Mouse (Mus musculus) induced T-regulatory cell, adult 2 months (primary cell): Measurements from ENCODE around the gene Lenep.

Experiments used
- DNase-seq: peaks from one replicate; pipeline ENCODE4 v3.0.0-alpha.2; 2012; ENCODE audit warnings: low read depth

Lenep gene

GRCm38 (mm10) chr3:89391663-89392511 is 10.7 kb downstream of the Lenep start:
- DNase-seq, result peak; percentile 58

DNA sequence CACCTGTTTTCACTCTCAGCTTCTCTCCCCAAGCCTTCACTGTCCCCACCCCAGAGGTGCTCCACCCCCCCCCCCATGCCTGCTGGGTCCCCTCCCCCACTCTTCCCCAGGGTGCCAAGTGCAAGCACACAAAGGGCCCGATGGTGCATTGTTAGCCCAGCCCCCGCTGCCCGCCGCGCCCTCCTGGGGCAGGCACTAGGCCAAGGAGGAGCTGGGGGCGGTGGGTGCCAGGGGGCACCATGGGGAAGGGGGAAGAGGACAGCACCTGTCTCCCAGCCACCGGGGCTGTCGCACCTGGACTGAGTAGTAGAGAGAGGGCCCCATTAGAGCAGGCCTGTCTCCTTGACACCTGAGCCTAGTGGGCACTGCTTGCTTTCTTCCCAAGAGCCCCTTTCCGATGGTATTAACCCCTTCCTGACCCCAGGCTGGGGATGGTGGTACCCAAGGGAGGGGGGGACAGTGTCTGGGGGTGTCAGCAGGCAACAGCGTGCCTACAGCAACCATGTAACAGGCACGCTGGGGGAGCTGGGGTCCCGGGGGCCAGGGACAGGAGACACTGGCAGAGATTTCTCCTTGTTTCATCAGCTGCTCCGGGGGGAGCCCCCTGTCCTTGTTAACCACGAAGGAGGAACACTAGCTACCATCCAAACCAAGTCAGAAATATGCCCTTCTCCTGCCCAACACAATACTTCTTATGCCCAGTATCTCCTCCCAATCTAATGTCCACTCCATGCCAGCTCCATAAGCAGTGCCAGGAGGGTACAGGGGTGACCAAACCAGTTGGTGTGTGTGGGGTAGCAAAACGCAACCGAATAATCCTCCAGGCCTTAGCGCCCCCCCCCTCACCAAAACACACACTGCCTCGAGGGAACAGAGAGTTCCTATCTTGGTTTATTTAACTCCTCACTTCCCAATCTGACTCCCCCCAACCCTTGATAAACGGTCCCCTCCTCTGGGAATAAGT is 11.6 kb downstream of the Lenep start:
- peak; percentile 62 for DNase-seq

GRCm38 (mm10) chr3:89390111-89390515 is 12.5 kb downstream of the Lenep start:
- no peak for DNase-seq

- peak; percentile 89 for DNase-seq
Observed at GRCm38 (mm10) chr3:89388901-89389740, 13.5 kb downstream of the Lenep start.

DNA sequence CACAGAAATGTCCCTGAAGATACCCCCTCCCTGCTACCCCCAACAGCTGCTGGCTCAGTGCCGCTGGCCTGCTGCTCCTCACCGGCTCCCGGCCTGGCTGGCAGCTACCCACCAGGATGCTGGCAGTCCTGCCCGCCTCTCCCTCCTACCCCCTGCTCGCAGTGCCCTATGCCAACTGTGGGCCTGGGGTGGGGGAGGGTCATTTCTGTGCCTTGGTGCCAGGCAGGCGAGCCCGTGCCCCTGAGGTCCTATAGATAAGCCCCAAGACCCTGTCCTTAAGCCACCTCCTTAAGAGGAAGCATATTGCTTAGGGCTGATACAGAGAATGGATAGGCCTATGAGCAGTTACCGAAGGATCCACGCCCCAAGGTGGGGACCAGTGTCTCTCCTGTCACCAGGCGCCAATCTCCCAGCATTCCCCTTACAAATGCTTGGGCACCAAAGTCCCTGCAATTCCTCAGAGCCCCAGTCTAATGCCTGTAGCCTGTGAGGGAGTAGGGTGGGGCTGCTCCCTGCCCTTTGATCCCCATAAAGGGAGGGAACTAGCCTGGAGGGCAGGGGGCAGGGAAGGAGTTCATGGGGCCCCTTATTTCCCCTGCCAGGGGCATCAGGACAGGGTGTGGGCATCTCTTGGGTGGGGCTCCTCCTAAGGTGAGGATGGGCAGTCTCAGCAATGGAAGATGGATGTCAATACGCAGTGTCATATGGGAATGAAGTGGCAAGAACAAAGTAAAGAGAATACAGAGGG is 14.3 kb downstream of the Lenep start:
- DNase-seq, result peak; percentile 57

DNA sequence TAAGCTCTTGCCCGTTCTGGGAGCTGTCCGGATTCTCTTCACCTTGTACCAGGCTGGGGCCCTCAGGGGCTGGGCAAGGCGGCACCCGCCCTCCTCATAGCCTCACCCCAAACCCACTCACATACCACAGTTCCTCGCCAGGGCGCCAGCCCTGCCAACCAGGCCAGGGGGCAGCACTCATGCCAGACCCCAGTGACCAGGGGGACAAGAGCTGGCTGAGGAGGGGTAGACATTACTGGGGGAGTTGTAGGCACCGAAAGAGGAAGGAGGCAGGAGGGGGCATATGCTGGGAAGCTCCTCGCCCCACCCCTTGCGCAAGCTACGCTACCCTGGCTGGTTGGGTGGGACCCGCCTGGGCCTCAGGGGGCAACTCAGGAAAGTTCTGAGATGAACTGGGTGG is 15.0 kb downstream of the Lenep start:
- no peak for DNase-seq

DNA sequence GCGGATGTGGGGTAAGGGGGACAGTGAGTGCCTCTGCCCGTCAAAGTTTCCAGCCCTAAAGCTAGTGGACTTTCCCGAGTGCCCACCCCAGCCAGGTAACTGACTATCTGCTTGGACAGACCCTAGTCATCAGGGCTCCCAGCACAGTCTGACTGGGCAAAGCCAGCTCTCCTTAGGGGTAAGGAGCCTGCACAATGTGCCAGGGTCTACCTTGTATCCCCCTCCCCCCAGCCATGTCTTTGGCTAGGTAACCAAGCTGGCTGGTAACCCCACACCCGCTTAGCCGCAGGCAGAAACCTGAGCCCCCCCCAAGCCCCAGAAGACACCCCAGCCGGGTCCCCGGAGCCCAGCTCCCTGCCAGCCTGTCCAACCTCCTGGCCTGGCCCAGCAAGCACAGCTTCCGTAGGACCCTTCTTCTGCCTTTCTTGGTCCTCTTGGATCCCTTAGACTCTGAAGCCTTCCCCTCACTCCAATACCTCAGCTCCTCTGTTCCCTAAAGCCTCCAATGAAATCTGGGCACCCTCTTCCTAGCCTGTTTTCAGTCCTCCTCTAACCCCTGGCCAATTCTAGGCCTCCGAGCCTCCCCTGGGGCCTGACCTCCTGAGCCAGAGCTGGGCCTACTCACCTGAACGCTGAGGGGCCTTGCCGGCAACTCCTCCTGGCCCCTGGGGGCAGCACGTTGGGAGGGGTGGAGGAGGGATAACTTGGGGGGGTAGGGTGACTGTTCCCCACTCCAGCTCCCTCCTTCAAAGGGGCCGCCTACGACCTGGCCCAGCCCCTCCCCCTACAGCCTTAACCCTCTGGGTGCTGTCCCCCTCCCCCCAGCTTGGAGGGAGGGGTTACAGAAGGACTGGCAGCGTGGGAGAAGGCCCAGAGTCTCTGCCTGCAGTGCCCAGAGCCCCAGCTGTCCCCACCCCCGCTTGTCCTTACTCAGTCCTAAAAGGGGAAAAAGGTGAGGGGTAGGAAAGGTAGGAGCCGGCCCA is 15.9 kb downstream of the Lenep start:
- peak; percentile 84 for DNase-seq

DNA sequence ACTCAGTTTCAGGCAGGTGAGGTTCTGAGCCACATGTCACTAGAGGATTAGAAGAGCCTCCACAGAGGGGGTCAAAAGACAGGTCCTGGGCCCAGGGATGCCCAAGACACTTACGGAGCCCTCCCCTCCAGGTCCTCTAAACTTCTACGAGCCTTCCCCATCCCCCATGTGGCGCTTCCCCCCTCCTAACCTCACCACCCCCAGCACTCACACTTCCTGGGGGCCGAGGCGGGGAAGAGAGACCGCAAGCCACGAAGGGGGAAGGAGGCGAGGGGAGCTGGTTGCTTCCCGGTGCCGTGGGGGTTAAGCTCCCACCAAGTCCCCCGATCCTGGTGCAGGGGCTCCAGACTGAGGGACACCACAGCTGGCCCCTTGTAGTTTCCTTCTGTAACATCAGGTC is 17.1 kb downstream of the Lenep start:
- peak; percentile 69 for DNase-seq

DNA sequence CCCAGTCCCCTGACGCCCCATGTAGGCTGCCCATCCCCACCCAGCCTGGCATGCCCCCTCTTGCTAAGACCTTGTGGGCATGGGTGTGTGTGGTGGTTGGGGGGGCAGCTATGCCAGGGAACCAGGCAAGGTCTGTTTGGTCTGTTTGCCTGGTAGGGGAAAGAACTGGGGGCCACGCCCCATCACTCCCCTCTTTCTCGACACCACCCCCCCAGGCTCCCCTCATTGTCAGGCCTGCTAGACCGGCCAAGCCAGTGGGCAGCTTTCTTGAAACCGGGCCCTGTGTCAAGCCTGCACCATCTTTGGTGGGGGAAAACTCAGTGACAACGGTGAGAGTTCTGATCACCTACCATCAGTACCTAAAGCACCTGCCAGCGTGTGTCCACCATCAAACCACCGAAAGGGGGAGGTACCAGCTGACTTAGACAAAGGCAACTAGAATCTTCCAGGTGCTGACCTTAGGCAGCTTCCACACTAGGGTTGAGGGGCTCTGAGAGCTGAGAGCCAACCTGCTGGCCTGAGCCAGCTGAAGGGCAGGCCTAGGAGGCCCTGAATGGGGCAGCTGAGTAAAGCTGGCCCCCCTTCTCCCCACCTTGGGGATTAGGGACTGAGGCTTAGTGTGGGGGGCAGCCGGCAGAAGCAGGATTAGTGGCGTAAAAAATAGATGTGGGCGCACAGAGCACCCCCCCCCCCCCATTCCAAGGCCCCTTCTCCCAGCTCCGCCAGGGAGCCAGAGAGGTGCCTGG is 18.1 kb downstream of the Lenep start:
- DNase-seq, result peak; percentile 52

GRCm38 (mm10) chr3:89383651-89384255 is 18.8 kb downstream of the Lenep start:
- DNase-seq, result peak; percentile 56

GRCm38 (mm10) chr3:89382950-89383349 is 19.6 kb downstream of the Lenep start:
- peak; percentile 36 for DNase-seq

DNA sequence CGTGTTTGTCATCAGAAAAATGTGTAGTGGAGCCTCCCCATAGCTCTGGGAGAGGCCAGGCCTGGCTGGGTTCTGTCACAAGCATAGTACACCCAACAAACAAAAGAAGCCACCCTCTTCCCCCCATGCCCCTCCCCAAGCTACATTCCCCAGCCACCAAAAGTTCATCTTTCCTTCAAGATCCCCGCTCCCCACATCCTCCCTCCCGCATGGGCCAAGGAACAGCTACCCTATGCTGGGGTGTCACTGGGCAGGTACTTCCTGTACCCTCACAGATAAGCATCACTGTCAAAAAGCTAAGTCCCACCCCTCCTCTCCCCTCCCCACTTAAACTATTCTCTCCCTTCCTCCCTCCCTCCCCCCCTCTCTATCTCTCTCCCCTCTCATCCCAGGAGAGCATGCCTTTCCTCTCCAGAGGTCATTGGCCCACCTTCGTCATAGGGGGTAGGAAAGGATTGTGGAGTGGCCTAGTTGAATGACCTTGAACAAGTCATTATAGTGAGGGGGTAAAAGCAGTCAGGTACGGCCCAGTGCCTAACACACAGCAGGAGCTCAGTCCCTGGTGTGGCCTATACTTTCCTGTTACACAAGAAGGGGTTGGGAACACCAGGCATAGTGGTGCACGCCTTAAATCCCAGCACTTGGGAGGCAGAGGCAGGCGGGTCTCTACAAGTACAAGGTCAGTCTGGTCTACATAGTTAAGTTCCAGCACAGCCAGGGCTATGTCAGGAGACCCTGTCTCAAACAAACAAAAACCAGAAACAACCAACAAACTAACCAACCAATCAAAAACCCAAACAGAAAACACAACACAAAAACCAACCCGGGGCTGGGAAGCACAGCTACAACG is 20.3 kb downstream of the Lenep start:
- peak; percentile 64 for DNase-seq

GRCm38 (mm10) chr3:89381233-89381632 is 21.4 kb downstream of the Lenep start:
- DNase-seq, result no peak

DNA sequence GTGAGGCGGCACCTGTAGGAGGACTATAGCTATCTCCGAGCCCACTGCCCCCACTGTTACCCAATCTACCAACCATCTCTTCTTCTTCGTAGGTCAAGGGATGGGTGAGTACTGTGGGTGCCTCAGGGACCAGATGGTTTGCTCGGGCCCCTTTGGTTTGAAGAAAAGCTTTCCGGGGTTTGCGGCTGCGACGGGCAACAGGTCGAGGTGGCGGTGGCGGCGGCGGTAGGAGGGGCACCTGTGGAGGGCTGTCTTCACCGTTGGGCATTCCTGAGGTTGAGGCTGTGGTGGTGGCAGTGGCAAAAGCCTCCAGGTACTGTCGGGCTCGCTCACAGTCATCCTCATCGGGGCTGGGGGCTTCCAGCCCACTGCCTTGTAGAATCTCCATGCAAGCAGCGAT is 21.9 kb downstream of the Lenep start:
- no peak for DNase-seq

DNA sequence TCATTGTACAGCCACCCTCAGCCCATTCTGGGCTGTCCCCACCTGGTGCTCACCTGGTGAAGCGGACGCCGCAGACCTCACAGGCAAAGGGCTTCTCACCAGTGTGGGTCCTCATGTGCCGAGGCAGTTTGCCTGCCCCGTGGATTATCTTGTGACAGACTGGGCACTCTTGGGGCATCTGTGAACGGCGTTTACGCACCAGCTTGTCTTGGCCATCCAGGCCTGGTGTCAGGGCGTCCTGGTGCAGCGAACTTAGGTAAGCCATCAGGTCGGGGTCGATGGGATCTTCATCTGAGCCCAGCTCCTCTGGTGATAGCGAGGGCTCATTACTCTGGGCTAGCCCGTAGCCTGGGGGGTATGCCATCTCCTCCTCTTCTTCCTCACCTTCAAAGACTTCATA is 22.3 kb downstream of the Lenep start:
- DNase-seq, result peak; percentile 17

DNA sequence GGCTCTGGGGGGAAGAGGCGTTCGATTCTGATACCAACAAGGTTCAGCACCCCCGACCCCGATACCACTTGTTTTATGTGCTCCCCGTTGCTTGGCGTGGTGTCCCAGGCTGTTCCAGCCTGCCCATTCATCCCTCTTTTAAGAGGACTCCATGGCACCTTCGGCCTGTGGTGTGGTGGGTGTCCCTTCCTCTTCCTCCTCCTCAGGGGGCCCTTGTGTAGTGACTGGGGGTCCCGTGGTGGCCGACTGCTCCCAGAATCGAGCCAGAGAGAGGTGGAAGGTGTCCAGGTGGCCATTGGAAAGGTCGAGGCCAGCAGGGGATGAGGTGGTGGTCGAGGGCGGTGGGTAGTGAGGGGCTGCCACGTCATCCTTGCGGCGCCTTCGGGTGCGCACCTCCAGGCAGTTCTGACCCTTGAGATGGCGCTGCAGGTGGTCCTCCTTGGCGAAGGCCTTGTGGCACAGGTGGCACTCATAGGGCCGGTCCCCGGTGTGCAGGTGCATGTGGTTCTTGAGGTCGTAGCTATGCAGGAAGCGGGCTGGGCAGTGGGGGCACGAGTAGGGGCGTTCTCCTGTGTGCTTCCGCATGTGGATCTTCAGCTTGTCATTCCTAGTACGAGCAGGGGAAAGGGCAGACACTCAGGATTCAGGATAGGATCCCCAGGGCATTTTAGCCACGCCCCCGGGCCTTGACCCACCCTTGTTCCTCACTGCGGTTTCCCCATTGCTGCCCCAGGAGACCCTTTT is 23.0 kb downstream of the Lenep start:
- DNase-seq, result peak; percentile 28
